Mouse (Mus musculus) intestine, postnatal 0 days (tissue): ENCODE measurements around the gene Cacng3. TPM values are rescaled to one million over a fixed set of nuclear protein-coding genes. Genes with fewer than 3 reads are reported as not detected.

Experiments used
- ATAC-seq: fragments of 200-750 bp; cut with Nextera tagmentation; 2 replicates; pipeline ENCODE4 v1.8.0; 2017; ENCODE audit warnings: mild to moderate bottlenecking, moderate TSS enrichment, moderate library complexity
- H3K27ac ChIP-seq: fragments of 300-500 bp; sonication (generic); 2 replicates; pipeline ENCODE4 v1.5.1; 2014; ENCODE audit warnings: mild to moderate bottlenecking, low read depth, low read length, moderate library complexity
- H3K27me3 ChIP-seq: fragments of 300-500 bp; sonication (generic); replicated peaks from 2 replicates; pipeline ENCODE4 v1.6.1; 2014; ENCODE audit warnings: low read length, mixed read lengths; ENCODE audit not compliant: control insufficient read depth, insufficient read depth
- H3K36me3 ChIP-seq: fragments of 300-500 bp; sonication (generic); 2 replicates; pipeline ENCODE4 v1.6.1; 2014; ENCODE audit warnings: mild to moderate bottlenecking, moderate library complexity; ENCODE audit not compliant: control insufficient read depth, insufficient read depth
- H3K4me1 ChIP-seq: fragments of 300-500 bp; sonication (generic); replicated peaks from 2 replicates; pipeline ENCODE4 v1.6.1; 2014; ENCODE audit warnings: antibody characterized with exemption, low read length, mixed read lengths; ENCODE audit not compliant: control insufficient read depth, insufficient read depth
- H3K4me2 ChIP-seq: fragments of 300-500 bp; sonication (generic); replicated peaks from 2 replicates; pipeline ENCODE4 v1.6.1; 2014; ENCODE audit warnings: low read depth, mild to moderate bottlenecking, moderate library complexity
- H3K4me3 ChIP-seq: fragments of 300-500 bp; sonication (generic); 2 replicates; pipeline ENCODE4 v1.5.1; 2014; ENCODE audit warnings: low read depth, low read length
- H3K9ac ChIP-seq: fragments of 300-500 bp; sonication (generic); 2 replicates; pipeline ENCODE4 v1.6.1; 2014; ENCODE audit warnings: mild to moderate bottlenecking, low read depth, low read length
- H3K9me3 ChIP-seq: fragments of 300-500 bp; sonication (generic); 2 replicates; pipeline ENCODE4 v1.6.1; 2016; ENCODE audit warnings: mixed run types; ENCODE audit not compliant: control insufficient read depth
- CTCF ChIP-seq: sonication (generic); IDR thresholded peaks from 2 replicates; pipeline ENCODE4 v1.5.1; 2016; ENCODE audit warnings: low read depth, mild to moderate bottlenecking, control low read depth, antibody characterized with exemption, moderate library complexity
- WGBS: fragments of 180-500 bp; shearing (Covaris S2); extraction: QIAGEN DNeasy Blood & Tissue Kit; methylation state at CpG from one replicate; pipeline ENCODE4 v1.1.7; 2014; 5-methylcytosine and 5-hydroxymethylcytosine counted together
- polyA plus RNA-seq: library from polyadenylated mRNA; unstranded; fragments of >200 nt; fragmentation: Nextera tagmentation; extraction: Ambion mirVana; gene quantifications from 2 replicates; pipeline ENCODE4 v1.2.1, GENCODE M21; 2015

Gene Cacng3
- polyA plus RNA-seq, 1 experiment from 2014 or later: not detected

DNA sequence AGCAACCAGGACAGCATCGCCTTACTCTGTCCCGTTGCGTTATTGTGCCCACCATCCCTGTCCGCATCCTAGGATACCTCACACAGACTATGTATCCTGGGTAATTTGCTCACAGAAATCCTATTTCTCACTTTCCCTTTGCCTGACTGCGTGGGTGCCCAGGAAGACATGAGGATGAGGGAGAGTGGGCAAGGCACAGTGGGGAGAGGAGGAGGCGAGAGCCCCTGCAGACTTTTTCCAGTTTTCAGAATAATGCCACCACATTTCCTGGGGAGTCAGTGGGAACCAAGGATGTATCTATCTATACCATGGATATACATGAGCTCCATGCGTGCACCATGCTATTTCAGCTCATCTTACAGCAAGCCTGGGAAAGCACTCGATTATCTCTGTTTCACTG, 57.9 kb downstream of the Cacng3 start:
- Histone ChIP-seq H3K4me2 (no peak overlapping the region), H3K9me3 (no peaks in the 10 kb centered on the region), H3K4me3 (no peak overlapping the region), H3K36me3 (no peaks in the 10 kb centered on the region), H3K9ac (no peak overlapping the region), H3K4me1 (no peaks in the 10 kb centered on the region), H3K27me3 (no peaks in the 10 kb centered on the region), H3K27ac (no peak overlapping the region)
- ATAC-seq: no peak
- 91% methylated on average over 8 of the region's 8 CpGs for WGBS
- TF ChIP-seq CTCF: no peak

DNA sequence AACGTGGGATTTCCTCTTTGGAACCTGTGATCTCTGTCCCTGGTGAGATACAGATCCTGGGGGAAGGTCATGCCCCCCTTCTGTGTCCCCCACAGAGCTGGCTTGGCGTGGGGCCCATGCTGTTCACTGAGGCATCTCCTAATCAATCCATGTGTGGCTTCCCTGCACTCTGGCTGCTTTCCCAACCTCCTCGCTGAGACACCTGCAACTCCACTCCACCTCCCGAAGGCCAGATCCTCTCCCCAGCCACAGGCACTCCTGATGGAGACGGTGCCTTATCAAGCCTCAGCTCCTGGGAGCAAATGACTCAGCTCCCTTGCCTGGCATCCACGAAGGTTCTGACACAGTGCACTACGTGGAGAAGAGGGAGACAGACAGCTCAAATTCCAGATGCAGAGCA, 58.6 kb downstream of the Cacng3 start:
- Histone ChIP-seq H3K27me3 (no peaks in the 10 kb centered on the region), H3K4me1 (no peaks in the 10 kb centered on the region), H3K27ac (no peak overlapping the region), H3K4me3 (no peak overlapping the region), H3K9ac (no peak overlapping the region), H3K4me2 (no peak overlapping the region), H3K36me3 (no peaks in the 10 kb centered on the region), H3K9me3 (no peaks in the 10 kb centered on the region)
- ATAC-seq: no peak
- no peak for TF ChIP-seq CTCF
- WGBS: 35% methylated on average over 7 of the region's 7 CpGs

DNA sequence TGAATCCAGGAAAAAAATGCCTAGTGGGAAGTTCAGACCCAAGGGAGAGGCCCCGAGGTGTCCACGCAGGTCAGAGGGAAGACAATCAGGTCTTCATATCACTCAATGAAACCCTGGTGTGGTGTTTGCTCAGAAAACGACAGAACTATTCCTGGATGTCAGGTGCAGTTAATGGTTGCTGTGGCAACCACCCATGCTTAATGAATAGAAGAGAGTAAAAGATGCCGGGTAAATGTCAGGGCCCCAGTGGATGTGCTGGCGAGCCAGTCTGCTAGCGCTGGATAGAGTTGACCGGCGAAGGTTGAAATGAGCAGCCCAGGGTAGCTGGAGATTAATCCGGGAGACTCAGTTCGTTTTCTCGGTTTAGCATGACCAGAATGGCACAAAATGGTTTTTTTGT, 65.0 kb downstream of the Cacng3 start:
- WGBS: 60% methylated on average over 11 of the region's 11 CpGs

DNA sequence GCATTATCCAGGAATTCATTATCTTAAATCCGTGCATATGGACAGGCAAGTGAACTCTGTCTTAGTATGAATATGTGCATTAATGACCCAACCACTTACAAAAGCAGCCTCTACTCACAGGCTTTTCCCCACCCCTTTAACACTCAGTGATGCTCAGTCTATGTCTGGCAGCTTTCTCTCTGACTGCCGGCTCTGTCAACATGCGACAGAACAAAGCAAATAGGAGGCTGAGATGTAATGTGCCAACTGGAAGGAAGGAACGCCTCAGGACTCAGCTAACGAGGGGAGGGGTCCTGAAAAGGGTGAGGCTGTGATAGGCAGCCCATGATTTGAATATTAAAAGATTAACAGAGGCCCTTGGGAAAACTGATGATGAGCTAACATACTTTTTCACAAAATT, 68.2 kb downstream of the Cacng3 start:
- 32% methylated on average over 5 of the region's 5 CpGs for WGBS
- Histone ChIP-seq H3K4me2 (no peak overlapping the region), H3K9me3 (no peaks in the 10 kb centered on the region), H3K4me1 (no peaks in the 10 kb centered on the region), H3K36me3 (no peaks in the 10 kb centered on the region), H3K4me3 (no peak overlapping the region), H3K27me3 (no peaks in the 10 kb centered on the region), H3K27ac (no peak overlapping the region), H3K9ac (no peak overlapping the region)
- TF ChIP-seq CTCF: no peak
- no peak for ATAC-seq

More for the DNA sequence above, 65.0 kb downstream of the Cacng3 start:
- Histone ChIP-seq H3K4me1 (no peaks in the 10 kb centered on the region), H3K9me3 (no peaks in the 10 kb centered on the region), H3K36me3 (no peaks in the 10 kb centered on the region), H3K4me2 (no peak overlapping the region), H3K27me3 (no peaks in the 10 kb centered on the region), H3K4me3 (no peak overlapping the region), H3K9ac (no peak overlapping the region), H3K27ac (no peak overlapping the region)
- ATAC-seq: no peak
- no peak for TF ChIP-seq CTCF

DNA sequence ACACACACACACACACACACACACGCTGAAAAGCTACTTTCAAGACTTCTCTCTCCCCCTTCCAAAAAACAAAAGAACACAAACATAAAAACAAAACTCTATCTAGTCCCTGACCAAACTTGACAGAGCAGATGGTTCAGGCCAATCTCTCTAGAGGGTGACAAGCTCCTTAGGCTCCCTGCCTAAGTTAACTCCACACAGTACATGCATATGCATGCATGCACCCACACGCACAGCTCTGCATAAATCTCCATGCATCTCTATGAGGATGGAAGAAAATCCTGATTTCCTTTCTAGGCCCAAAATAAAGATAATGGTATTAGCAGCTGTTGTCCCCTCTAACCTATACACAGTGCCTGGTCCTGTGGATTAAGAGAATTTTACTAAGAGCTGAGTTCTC, 70.4 kb downstream of the Cacng3 start:
- no peaks in the 10 kb centered on the region for H3K9me3 ChIP-seq
- 89% methylated on average over 2 of the region's 2 CpGs for WGBS
- H3K4me1 ChIP-seq: no peaks in the 10 kb centered on the region
- no peak overlapping the region for H3K9ac ChIP-seq
- no peak for ATAC-seq
- H3K4me2 ChIP-seq: no peak overlapping the region
- H3K27ac ChIP-seq: no peak overlapping the region
- H3K4me3 ChIP-seq: no peak overlapping the region
- no peaks in the 10 kb centered on the region for H3K36me3 ChIP-seq
- no peak for TF ChIP-seq CTCF
- H3K27me3 ChIP-seq: no peaks in the 10 kb centered on the region

DNA sequence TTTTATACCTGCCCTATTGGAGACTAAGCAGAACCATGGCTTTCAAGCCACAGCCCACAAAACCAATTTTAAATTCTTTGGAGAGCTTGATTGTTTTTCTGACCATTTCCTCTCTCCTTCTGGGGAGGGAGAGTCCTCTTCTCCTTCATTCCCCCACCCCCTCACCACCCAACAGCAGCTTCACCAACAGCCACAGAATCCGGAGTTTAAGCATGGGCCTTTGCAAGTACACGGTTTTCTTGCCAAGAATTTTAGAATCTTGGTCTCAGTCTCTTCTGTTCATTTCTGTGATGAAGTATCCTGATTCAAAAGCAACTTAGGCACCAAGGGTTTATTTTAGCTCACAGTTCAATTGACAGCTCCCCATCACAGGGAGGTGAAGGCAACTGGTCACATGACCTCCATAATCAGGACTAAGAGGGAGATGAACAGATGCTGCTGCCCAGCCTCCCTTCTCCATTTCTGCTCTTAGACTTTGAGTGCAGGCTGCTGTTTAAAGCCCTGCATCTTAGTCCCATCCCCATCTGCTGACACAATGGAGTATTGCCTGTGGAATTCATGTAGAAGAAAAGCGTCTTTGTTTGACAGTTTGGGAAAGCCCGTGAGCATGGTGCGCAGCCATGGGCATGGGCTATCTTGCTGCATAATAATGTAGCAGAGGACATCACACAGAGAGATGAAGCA, 85.8 kb downstream of the Cacng3 start:
- no peak for TF ChIP-seq CTCF
- H3K36me3 ChIP-seq: no peaks in the 10 kb centered on the region
- H3K4me2 ChIP-seq: no peak overlapping the region
- H3K4me1 ChIP-seq: no peaks in the 10 kb centered on the region
- no peak for ATAC-seq
- no peak overlapping the region for H3K9ac ChIP-seq
- no peaks in the 10 kb centered on the region for H3K27me3 ChIP-seq
- WGBS: 82% methylated on average over 5 of the region's 5 CpGs
- no peak overlapping the region for H3K27ac ChIP-seq
- no peaks in the 10 kb centered on the region for H3K9me3 ChIP-seq
- H3K4me3 ChIP-seq: no peak overlapping the region

DNA sequence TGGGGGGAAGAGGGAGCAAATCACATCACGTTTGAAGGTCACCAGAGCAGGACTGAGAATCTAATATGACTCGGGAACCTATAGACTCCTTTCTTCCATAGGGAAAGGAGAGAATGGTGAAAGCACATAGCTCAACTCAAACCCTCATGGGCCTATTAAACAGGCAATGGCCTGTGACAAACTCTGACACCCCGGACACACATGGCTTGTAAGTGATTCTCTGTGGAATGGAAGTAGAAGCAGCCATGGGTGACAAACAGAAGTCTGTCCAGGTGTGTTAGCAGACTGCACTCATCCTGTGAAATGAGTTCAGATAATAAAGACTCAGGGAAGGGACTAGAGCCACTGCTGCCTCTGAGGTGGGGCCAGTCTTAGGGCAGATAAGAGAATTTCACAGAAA, 88.4 kb downstream of the Cacng3 start:
- no peak for TF ChIP-seq CTCF
- Histone ChIP-seq H3K4me3 (no peak overlapping the region), H3K9ac (no peak overlapping the region), H3K9me3 (no peaks in the 10 kb centered on the region), H3K4me1 (no peaks in the 10 kb centered on the region), H3K4me2 (no peak overlapping the region), H3K27ac (no peak overlapping the region), H3K36me3 (no peaks in the 10 kb centered on the region), H3K27me3 (no peaks in the 10 kb centered on the region)
- 66% methylated on average over 3 of the region's 3 CpGs for WGBS
- no peak for ATAC-seq
